Mouse (Mus musculus): ENCODE measurements around the gene Egfl7.

The Egfl7 gene

GRCm38 (mm10) chr2:26628792-26629437 is 49.1 kb downstream of the Egfl7 start:
- ChIA-PET POLR2A (interaction anchor here in 3 of 4 experiments (0.6 to 17.8 kb wide), 22 partner anchors 8 to 283 kb away, joined by 3 to 1354 read pairs (median 5); partner anchors contain the start of genes Agpat2 (in 3 of the 3), Gm20532 (in 2 of the 3), Sec16a (in 1 of the 3) and Surf6 (in 1 of the 3)), CTCF (interaction anchor here in 2 of 4 experiments (0.8 to 2.5 kb wide), 3 partner anchors 18 to 35 kb away, joined by 4 to 8 read pairs (median 7); partner anchors contain the start of gene Agpat2 (in 1 of the 2))

- POLR2A ChIA-PET = interaction anchor here (0.7 to 17.8 kb wide), 13 partner anchors 10 to 664 kb away, joined by 3 to 1354 read pairs (median 5); partner anchors contain the start of genes Agpat2 (in 2 of the 4), Egfl7 (in 1 of the 4) and Gm20532 (in 1 of the 4)
- CTCF ChIA-PET = no interaction called here
Measured at GRCm38 (mm10) chr2:26632541-26633395, 53.0 kb downstream of the Egfl7 start.

- ChIA-PET CTCF (interaction anchor here in 2 of 4 experiments (0.6 to 3.5 kb wide), 4 partner anchors 13 to 69 kb away, joined by 3 to 17 read pairs (median 8); partner anchors contain the start of gene Agpat2 (in 1 of the 2)), POLR2A (interaction anchor here (0.6 to 17.8 kb wide), 34 partner anchors 6 to 1099 kb away, joined by 3 to 1354 read pairs (median 10); partner anchors contain the start of genes Agpat2 (in 4 of the 4), Gm20532 (in 2 of the 4), Egfl7 (in 1 of the 4) and Fam69b (in 1 of the 4))
Measured at GRCm38 (mm10) chr2:26633953-26634530, 54.2 kb downstream of the Egfl7 start.

DNA sequence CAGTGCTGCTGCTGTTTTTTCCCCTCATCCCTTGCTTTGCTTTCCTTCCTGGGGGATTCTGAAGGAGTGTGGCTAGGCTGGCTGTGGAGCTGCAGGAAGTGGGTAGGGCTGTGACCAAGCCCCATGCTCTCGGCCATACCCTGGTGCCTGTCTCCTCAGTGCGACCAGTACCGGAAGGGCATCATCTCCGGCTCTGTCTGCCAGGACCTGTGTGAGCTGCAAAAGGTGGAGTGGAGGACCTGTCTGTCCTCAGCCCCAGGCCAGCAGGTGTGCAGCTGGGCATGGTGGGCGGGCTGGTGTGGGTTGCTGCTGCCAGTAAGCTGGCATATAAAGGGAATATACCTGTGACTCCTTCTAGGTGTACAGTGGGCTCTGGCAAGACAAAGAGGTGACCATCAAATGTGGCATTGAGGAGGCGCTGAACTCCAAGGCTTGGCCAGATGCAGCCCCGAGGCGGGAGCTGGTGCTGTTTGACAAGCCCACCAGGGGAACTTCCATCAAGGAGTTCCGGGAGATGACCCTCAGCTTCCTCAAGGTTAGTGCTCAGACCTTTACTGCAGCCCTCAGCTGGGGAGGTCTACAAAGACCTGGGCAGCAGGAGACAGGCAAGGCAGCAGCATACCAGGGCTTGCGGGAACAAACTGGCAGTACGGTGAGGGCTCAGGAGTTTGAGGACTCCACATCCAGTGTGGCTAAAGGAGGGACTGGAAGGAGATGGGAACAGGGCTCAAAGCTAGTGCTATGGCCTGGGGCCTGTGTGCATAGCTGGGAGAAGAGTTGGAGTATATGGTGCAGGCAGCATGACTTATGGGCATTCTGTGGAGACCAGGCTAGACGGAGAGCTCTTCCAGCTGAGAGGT is 55.0 kb downstream of the Egfl7 start:
- POLR2A ChIA-PET = interaction anchor here (0.6 to 17.8 kb wide), 87 partner anchors 7 to 1100 kb away, joined by 3 to 1354 read pairs (median 4); partner anchors contain the start of genes Agpat2 (in 4 of the 4), Fam69b (in 2 of the 4), Gm20532 (in 2 of the 4) and Sec16a (in 2 of the 4)
- CTCF ChIA-PET = interaction anchor here (0.6 to 3.5 kb wide), 8 partner anchors 12 to 70 kb away, joined by 3 to 17 read pairs (median 6); partner anchors contain the start of gene Agpat2 (in 2 of the 4)

- POLR2A ChIA-PET = interaction anchor here (0.6 to 17.8 kb wide), 137 partner anchors 8 to 1436 kb away, joined by 3 to 1354 read pairs (median 4); partner anchors contain the start of genes Agpat2 (in 4 of the 4), Surf6 (in 4 of the 4), Fam69b (in 2 of the 4) and Gm20532 (in 2 of the 4)
Measured at GRCm38 (mm10) chr2:26635489-26636324, 55.9 kb downstream of the Egfl7 start.

GRCm38 (mm10) chr2:26636325-26636635 is 56.5 kb downstream of the Egfl7 start:
- POLR2A ChIA-PET = interaction anchor here (0.6 to 17.8 kb wide), 120 partner anchors 8 to 1437 kb away, joined by 3 to 1354 read pairs (median 4); partner anchors contain the start of genes Agpat2 (in 4 of the 4), Gm20532 (in 3 of the 4), Surf6 (in 3 of the 4) and Fam69b (in 2 of the 4)
- CTCF ChIA-PET = interaction anchor here (0.6 to 3.5 kb wide), 16 partner anchors 11 to 601 kb away, joined by 3 to 17 read pairs (median 6); partner anchors contain the start of gene Agpat2 (in 3 of the 4)

More at GRCm38 (mm10) chr2:26635489-26636324, 55.9 kb downstream of the Egfl7 start:
- CTCF ChIA-PET = interaction anchor here (0.6 to 3.5 kb wide), 16 partner anchors 11 to 602 kb away, joined by 3 to 17 read pairs (median 6); partner anchors contain the start of gene Agpat2 (in 3 of the 4)

GRCm38 (mm10) chr2:26637316-26637932 is 57.6 kb downstream of the Egfl7 start:
- POLR2A ChIA-PET = interaction anchor here (0.6 to 17.8 kb wide), 57 partner anchors 9 to 902 kb away, joined by 3 to 1354 read pairs (median 6); partner anchors contain the start of genes Agpat2 (in 4 of the 4), Gm20532 (in 3 of the 4), Fam69b (in 2 of the 4) and Surf6 (in 2 of the 4)
- CTCF ChIA-PET = interaction anchor here in 2 of 4 experiments (0.5 to 2.6 kb wide), 4 partner anchors 9 to 51 kb away, joined by 3 to 11 read pairs (median 3); partner anchors contain the start of gene Agpat2 (in 1 of the 2)

- POLR2A ChIA-PET = interaction anchor here (0.6 to 17.8 kb wide), 46 partner anchors 9 to 372 kb away, joined by 3 to 1354 read pairs (median 5); partner anchors contain the start of genes Agpat2 (in 4 of the 4), Fam69b (in 3 of the 4), Surf6 (in 2 of the 4) and Egfl7 (in 1 of the 4)
- CTCF ChIA-PET = no interaction called here
Measured at GRCm38 (mm10) chr2:26638039-26638438, 58.2 kb downstream of the Egfl7 start.

DNA sequence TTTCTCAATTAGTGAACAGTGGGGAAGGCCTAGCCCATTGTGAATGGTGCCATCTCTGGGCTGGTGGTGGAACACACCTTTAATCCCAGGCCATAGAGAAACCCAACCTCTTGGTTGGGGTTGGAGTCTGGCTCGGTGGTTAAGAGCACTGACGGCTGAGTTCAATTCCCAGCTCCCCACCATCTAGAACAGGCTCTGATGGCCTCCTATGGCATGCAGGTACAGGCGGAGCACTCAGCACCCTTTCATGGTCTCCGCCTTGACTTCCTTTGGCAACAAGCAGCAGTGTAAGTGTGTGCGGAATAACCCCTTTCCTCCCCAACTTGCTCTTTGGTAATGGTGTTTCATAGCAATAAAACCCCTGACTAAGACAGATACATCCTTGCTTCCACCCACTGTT is 58.8 kb downstream of the Egfl7 start:
- CTCF ChIA-PET = interaction anchor here in 1 of 4 experiments (0.6 to 0.8 kb wide), 2 partner anchors 29 to 44 kb away, joined by 3 read pairs; no protein-coding TSS in a partner anchor

GRCm38 (mm10) chr2:26639083-26639482 is 59.3 kb downstream of the Egfl7 start:
- POLR2A ChIA-PET = interaction anchor here (0.7 to 17.8 kb wide), 41 partner anchors 9 to 695 kb away, joined by 3 to 1354 read pairs (median 5); partner anchors contain the start of genes Agpat2 (in 4 of the 4), Fam69b (in 4 of the 4), Surf6 (in 3 of the 4) and Egfl7 (in 1 of the 4)
- CTCF ChIA-PET = interaction anchor here in 1 of 4 experiments (0.6 to 0.8 kb wide), 2 partner anchors 29 to 45 kb away, joined by 3 read pairs; no protein-coding TSS in a partner anchor

More for the DNA sequence above, 58.8 kb downstream of the Egfl7 start:
- POLR2A ChIA-PET = interaction anchor here (0.6 to 17.8 kb wide), 55 partner anchors 8 to 694 kb away, joined by 3 to 1354 read pairs (median 5); partner anchors contain the start of genes Agpat2 (in 4 of the 4), Fam69b (in 4 of the 4), Surf6 (in 3 of the 4) and Egfl7 (in 1 of the 4)

GRCm38 (mm10) chr2:26639838-26640830 is 60.3 kb downstream of the Egfl7 start:
- CTCF ChIA-PET = interaction anchor here in 3 of 4 experiments (0.6 to 1.4 kb wide), 8 partner anchors 10 to 399 kb away, joined by 3 to 8 read pairs (median 4); partner anchors contain the start of gene Inpp5e (in 1 of the 3)
- POLR2A ChIA-PET = interaction anchor here (0.6 to 17.8 kb wide), 63 partner anchors 10 to 872 kb away, joined by 3 to 1354 read pairs (median 4); partner anchors contain the start of genes Surf6 (in 4 of the 4), Agpat2 (in 3 of the 4), Fam69b (in 2 of the 4) and Gm20532 (in 2 of the 4)

DNA sequence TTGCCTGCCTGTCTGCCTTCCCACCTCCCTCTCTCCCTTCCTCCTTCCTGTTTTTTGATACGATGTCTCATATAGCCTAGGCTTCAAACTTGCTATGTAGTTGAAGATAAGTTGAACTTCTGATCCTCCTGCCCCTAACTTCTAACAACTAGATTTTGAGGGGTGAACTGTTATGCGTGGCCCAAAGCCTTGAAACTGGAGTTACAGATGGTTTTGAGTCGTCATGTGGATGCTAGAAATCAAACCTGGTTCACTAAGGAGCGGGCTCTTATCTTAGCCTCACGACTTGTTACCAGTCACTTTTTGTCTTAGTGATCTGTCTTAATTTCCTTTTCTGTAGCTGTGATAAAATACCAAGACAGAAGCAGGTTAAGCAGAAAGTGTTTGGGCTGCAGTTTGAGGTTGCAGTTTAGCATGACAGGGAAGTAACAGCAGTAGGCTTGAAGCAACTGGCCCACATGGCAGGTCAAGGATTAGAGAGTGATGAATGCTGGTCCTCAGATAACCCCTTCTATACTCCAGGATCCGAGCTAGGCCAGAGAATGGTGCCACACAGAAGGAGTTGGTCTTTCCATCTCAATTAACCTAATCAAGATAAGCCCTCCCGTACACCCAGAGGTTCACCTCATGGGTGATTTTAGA is 61.3 kb downstream of the Egfl7 start:
- POLR2A ChIA-PET = interaction anchor here (0.6 to 17.8 kb wide), 48 partner anchors 10 to 609 kb away, joined by 3 to 1354 read pairs (median 4); partner anchors contain the start of genes Surf6 (in 4 of the 4), Agpat2 (in 3 of the 4), Fam69b (in 2 of the 4) and Gm20532 (in 2 of the 4)
- CTCF ChIA-PET = interaction anchor here in 3 of 4 experiments (0.5 to 1.4 kb wide), 8 partner anchors 9 to 1981 kb away, joined by 3 to 8 read pairs (median 4); partner anchors contain the start of genes Gfi1b (in 1 of the 3) and Inpp5e (in 1 of the 3)
